Mouse (Mus musculus) brain, adult 2 months (tissue): ENCODE measurements around the gene Zfp280d.
A peak's percentile ranks its signal among the peaks of the same experiment; 100 is the strongest.
"Not testable (repeated sequence)": the region's sequence is repeated elsewhere in the genome, so short reads cannot be mapped to it uniquely, and the experiment has no call there.

Source experiments
- DNase-seq: peaks from one replicate; pipeline ENCODE4 v3.0.0; 2011; ENCODE audit warnings: low read depth, low spot score

Zfp280d gene

DNA sequence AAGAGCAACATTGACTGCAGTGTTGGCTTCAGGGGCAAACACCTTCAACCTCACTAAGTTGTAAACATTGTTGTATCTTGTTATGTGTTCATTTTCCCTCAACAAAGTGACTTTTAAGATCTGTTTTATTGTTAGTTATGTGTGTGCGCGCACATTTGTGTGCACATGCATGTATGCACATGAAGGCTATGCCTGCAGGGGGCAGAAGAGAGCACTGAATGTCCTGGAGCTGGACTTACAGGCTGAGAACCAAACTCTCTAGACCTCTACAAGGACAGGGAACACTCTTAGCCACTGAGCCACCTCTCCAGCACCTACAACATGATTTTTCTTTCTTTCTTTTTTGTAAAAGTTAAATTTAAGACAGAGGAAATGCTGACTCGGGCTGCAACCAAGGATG lies 99.4 kb downstream of the Zfp280d start:
- DNase-seq = no peak

- DNase-seq = peak; percentile 80
Measured at GRCm38 (mm10) chr9:72374996-72375395, 100.3 kb downstream of the Zfp280d start.

DNA sequence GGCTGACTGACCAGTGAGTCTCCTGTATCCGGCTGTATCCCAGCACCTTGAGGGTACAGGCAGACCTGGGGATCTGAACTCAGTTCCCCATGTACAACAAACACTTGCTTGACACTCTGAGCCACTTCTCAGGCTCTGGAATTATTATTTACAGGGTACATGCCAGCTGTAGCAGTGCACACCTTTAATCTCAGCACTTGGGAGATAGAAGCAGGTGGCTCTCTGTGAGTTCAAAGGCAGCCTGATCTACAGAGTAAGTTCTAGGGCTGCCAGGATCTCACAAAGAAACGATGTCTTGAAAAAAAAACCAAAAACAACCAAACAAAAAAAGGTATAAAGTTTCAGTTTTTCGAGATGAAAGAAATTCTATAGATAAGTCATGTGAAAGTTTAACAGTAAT lies 101.0 kb downstream of the Zfp280d start:
- DNase-seq = no peak

- DNase-seq = no peak
Measured at GRCm38 (mm10) chr9:72385786-72386185, 111.1 kb downstream of the Zfp280d start.

DNA sequence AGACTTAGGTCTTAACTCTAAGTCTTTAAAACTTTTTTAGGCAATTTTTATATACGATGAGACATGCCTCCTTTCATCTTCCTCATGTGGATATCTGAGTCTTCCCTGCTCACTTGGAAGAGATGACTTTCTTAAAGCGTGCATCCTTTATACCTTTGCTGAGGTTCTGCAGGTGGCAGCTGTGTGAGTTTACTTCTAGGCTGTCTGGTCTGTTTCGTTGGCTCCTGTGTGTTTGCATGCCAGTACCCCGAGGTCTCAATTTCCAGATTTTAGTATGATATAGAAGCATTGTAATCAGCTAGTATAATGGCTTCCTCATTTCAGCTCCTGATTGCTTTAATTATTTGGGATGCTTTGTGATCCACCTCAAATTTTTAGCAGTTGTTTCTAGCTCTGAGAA lies 114.3 kb downstream of the Zfp280d start:
- no peak for DNase-seq

DNA sequence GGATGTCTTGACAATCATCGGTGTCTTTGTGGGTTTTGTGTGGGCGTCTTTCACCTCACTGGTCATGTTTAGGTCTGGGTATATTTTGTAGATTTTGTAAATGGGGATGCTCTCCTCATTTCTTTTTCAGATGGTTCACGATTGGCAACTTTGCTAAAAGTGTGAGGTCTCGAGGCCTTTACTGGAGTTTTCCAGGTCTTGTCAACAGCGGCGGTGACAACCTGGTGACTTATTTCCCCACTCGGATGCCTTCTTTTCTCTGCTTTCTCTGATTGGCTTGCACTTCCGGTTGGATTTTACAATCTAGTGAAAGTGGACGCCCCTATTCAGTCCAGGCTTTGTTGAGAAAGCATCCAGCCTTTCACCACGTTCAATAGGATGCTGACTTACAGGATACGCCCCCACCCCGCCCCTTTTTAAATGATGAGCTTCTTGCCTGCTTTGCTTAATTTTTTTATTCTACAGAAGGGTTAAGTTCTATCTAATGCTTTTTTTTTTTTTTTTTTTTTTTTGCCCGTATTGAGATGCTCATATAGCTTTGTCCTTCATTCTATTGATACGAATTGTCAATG lies 114.9 kb downstream of the Zfp280d start:
- no peak for DNase-seq

DNA sequence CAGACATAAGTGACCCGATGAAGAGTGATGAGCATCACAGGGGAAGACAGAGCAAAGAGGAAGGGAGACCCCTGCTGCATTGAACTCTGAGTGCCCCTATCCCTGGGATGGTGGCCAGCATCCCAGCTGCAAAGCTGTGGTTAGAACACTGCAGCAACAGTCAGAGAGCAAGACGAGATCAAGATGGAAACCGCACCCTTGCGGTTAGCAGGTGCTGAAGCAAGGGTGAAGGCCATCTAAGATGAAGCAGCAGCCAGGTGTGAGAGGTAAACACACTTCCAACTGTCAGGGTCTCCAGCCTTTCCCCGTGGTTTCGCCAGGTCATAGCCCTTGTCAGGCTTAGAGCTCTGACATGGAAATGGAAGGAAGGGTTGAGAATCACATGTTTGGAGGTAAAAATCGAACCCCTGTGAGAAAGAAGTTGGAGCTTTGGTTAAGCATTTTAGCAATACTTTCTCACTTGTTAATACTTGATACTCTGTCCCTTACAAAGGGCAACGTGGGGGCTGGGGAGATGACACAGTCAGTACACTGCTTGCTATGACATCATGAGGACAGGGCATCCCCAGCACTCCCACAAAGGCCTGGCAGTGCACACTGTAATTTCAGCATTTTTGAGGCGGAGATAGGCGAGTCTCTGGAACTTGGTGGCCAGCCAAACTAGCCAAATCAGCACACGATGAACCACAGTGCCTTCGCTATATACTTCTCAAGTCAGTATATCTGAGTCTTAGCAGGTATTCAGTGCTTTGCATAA lies 115.8 kb downstream of the Zfp280d start:
- no peak for DNase-seq

DNA sequence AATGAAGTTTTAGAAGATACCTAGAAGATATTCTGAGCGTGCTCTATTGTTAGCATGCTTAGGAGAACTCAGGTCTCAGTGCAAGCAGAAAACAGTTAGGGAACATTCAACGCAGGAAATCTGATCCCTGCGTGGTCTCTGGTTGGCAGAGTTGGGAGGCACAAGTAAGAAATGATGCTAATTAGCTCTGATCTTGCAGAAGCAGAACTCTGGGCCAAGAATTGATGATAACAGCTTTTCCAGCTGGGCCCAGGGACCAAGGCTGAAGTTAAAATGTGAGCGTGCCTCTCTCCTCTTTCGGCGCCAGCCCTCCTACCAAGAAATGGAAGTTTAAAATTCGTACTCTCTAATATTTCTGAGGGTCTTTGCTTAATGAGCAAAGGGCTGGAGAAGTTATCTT lies 118.0 kb downstream of the Zfp280d start:
- peak; percentile 31 for DNase-seq

DNA sequence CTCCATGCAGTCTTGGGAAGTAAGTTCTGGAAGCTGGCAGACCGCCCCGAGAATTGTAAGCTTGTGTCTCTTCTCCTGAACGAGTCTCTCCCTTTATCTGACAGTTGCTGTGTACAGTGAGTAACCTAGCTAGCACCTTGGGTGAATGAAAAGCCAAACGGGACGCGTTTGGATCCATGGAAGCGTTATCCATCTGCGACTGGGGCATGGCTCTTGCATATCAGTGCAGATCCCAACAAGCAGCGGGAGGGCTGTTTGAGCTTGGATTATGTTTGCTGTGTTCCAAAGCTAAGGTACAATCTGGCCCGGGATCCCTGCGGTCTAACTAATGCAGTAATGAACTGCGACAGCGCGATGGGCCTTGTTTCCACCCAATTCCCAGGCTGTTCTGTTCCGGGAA lies 118.6 kb downstream of the Zfp280d start:
- DNase-seq = peak; percentile 67

GRCm38 (mm10) chr9:72393869-72394341 lies 119.2 kb downstream of the Zfp280d start:
- DNase-seq = peak; percentile 53

DNA sequence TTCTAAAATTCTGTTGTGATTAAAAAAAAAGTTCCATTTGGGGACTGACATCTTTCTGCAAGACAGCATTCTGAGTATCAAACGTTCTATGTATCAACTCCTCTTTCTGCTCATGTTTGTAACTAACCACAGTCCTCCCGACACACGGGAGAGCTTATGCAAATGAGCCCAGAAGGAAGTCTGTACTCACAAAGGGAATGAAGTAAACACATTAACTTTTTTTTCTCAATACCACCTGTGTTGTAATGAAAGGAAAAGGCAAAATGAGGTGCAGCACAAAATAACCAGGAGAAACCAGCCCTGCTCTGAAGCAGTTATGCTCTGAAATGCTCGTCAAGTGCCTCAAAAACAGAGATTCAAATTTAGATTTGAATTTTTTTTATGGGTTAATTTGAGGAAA lies 125.5 kb downstream of the Zfp280d start:
- peak; percentile 49 for DNase-seq

- not testable (repeated sequence) for DNase-seq
Measured at GRCm38 (mm10) chr9:72401769-72402168, 127.1 kb downstream of the Zfp280d start.

DNA sequence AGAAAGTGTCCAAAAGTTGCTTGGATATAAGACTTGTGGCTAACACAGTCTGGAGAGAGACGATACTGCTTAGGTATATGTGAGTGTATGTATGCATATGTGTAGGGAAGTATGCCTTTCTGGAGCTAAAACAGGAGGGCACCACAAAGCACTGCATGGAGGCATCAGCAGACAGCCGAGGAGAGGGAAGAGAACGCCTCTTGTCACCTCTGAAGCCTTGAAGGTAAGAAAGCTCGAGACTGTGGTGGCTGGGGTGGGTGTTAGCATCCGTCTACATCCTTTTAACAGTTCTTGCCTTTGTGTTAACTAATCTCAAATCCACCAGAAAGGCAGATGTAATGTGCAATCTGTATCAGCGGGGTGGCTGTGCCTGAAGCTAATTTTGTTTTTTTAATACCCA lies 128.8 kb downstream of the Zfp280d start:
- DNase-seq = no peak

DNA sequence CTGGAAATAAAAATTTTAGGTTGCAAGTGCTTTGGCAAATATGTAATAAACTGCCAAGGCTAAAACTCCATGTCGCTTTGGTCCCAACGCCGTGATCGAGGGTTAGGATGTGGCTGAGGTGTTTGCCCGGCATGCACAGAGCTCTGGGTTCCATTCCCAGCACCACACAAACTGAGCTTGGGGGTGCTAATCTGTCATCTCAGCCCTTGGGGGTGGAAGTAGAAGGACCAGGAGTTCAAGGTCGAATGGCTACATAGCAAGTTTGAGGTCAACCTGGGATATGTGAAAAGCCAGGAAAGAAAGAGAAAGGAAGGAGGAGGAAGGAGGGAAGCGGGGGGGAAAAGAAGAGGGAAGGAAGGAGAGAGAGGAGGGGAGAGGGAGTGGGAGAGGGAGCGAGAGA lies 129.8 kb downstream of the Zfp280d start:
- no peak for DNase-seq

- no peak for DNase-seq
Measured at GRCm38 (mm10) chr9:72404934-72405333, 130.3 kb downstream of the Zfp280d start.

- no peak for DNase-seq
Measured at GRCm38 (mm10) chr9:72405882-72406638, 131.4 kb downstream of the Zfp280d start.

GRCm38 (mm10) chr9:72408131-72408586 lies 133.5 kb downstream of the Zfp280d start:
- DNase-seq = peak; percentile 91

DNA sequence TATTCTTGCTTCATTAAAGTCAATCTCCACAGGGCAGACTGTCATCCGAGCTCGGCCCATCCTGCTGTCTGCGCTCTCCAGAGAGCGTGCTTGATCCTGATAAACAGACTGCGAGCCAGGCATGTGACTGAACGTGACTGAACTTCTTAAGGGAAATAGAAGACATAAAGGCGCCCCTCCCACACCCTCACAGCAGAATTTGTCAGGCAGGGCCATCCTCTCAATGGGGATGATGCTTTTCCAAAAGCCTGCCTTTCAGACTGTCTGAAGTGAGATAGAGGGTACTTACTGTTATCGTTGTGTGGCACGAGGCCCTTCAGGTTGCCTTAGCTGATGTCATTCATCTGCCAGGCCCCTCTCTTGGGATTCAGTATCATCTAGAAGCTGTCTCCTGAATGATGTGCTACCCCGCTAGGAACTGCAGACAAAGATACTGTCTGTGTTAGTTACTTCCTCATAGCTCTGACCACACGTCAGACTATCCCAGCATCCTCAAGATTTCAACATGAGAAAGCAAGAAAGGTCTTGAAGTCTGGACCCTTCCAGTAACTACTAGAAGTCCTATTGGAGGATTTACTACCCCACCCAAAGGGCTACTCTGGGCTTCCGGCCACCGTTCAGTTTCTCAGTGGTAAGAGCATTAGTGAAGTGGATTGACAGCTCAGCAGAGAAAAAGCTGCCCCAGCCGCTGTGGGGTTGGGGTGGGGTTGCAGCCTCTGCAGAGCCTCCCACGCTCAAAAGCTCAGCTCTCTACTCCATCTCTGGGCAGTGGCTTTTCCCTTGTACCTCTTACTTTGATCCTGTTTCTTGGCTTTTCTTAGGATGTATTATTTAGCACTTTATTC lies 134.9 kb downstream of the Zfp280d start:
- DNase-seq = no peak

GRCm38 (mm10) chr9:72411746-72412145 lies 137.1 kb downstream of the Zfp280d start:
- DNase-seq = peak; percentile 46
